Mouse (Mus musculus) CH12.LX (cell line): Measurements from ENCODE around the gene Lypd9. TPM values are rescaled to one million over a fixed set of nuclear protein-coding genes. Genes with fewer than 3 reads are reported as not detected.

ENCODE experiments used
- DNase-seq: peaks from one replicate; pipeline ENCODE4 v3.0.0-alpha.2; 2013; ENCODE audit errors: extremely low read depth
- H3K27ac ChIP-seq: 2 replicates; pipeline ENCODE4 v1.5.1; 2012; ENCODE audit warnings: low read depth, mild to moderate bottlenecking, control low read depth, moderate library complexity; ENCODE audit not compliant: insufficient read depth
- H3K27me3 ChIP-seq: replicated peaks from 2 replicates; pipeline ENCODE3; 2012; ENCODE audit warnings: inconsistent platforms
- H3K36me3 ChIP-seq, 2 experiments: replicated peaks in 1 of 2; 2 replicates each; pipeline versions ENCODE3 to v1.6.1; 2012; ENCODE audit warnings: inconsistent platforms in 1 of 2, low read length in 1 of 2, mild to moderate bottlenecking in 1 of 2, mixed read lengths in 1 of 2, moderate library complexity in 1 of 2; ENCODE audit not compliant: control insufficient read depth in 1 of 2, insufficient read depth in 1 of 2
- H3K4me1 ChIP-seq, 2 experiments: 2 replicates each; pipeline ENCODE4 v1.6.1; 2012; ENCODE audit warnings: inconsistent platforms in 1 of 2, moderate library complexity in 1 of 2; ENCODE audit not compliant: insufficient read depth in 2 of 2, control insufficient read depth in 1 of 2
- H3K4me2 ChIP-seq: 2 replicates; pipeline ENCODE4 v1.6.1; 2012; ENCODE audit warnings: low read depth, mild to moderate bottlenecking, control low read depth; ENCODE audit not compliant: poor library complexity, insufficient read depth, severe bottlenecking
- H3K4me3 ChIP-seq, 3 experiments: fragments of 150-350 bp in 1 of 3; sonication (generic) in 1 of 3; replicated peaks in 1 of 3; 2 replicates each; pipeline versions ENCODE3 to v1.5.1; 2011 to 2012; ENCODE audit warnings: low read depth in 2 of 3, low read length in 2 of 3, mild to moderate bottlenecking in 2 of 3, moderate library complexity in 2 of 3, control low read depth in 1 of 3, improper control_type of control experiment in 1 of 3, inconsistent platforms in 1 of 3, mixed read lengths in 1 of 3; ENCODE audit not compliant: poor library complexity in 1 of 3
- H3K79me2 ChIP-seq: replicated peaks from 2 replicates; pipeline ENCODE4 v1.6.1; 2012; ENCODE audit warnings: mild to moderate bottlenecking, moderate library complexity; ENCODE audit not compliant: control insufficient read depth, poor library complexity, insufficient read depth, severe bottlenecking; ENCODE audit errors: extremely low read depth
- H3K9ac ChIP-seq: 2 replicates; pipeline ENCODE4 v1.6.1; 2012; ENCODE audit warnings: low read depth, mild to moderate bottlenecking, control low read depth, moderate library complexity; ENCODE audit not compliant: insufficient read depth
- H3K9me3 ChIP-seq: replicated peaks from 2 replicates; pipeline ENCODE3; 2012; ENCODE audit warnings: low read length, inconsistent platforms, mixed read lengths
- CHD2 ChIP-seq: IDR thresholded peaks from 2 replicates; pipeline ENCODE4 v1.6.1; 2011; ENCODE audit warnings: low read length, improper control_type of control experiment
- CTCF ChIP-seq, 2 experiments: IDR thresholded peaks in 1 of 2; conservative IDR thresholded peaks in 1 of 2; 2 replicates each; pipeline ENCODE4 v1.5.1; 2011 to 2012; ENCODE audit warnings: low read depth in 2 of 2, low read length in 2 of 2, improper control_type of control experiment in 1 of 2, inconsistent platforms in 1 of 2, mild to moderate bottlenecking in 1 of 2, moderate library complexity in 1 of 2
- ETS1 ChIP-seq: conservative IDR thresholded peaks from 2 replicates; pipeline ENCODE4 v1.6.1; 2012; ENCODE audit warnings: low read depth, mild to moderate bottlenecking, inconsistent platforms, low read length, improper control_type of control experiment, moderate library complexity
- GABPA ChIP-seq: IDR thresholded peaks from 2 replicates; pipeline ENCODE4 v1.6.1; 2012; ENCODE audit warnings: low read depth, low read length, improper control_type of control experiment, inconsistent platforms; ENCODE audit not compliant: insufficient replicate concordance
- HCFC1 ChIP-seq: IDR thresholded peaks from 2 replicates; pipeline ENCODE4 v1.6.1; 2012; ENCODE audit warnings: low read depth, mild to moderate bottlenecking, inconsistent platforms, low read length, improper control_type of control experiment
- JUND ChIP-seq: conservative IDR thresholded peaks from 2 replicates; pipeline ENCODE4 v1.6.1; 2011; ENCODE audit warnings: low read depth, low read length, improper control_type of control experiment
- KAT2A ChIP-seq: IDR thresholded peaks from 2 replicates; pipeline ENCODE4 v1.6.1; 2012; ENCODE audit warnings: low read length, improper control_type of control experiment, inconsistent platforms; ENCODE audit not compliant: insufficient replicate concordance
- MAFK ChIP-seq: IDR thresholded peaks from 2 replicates; pipeline ENCODE4 v1.6.1; 2011; ENCODE audit warnings: low read length, improper control_type of control experiment; ENCODE audit not compliant: insufficient replicate concordance
- MEF2A ChIP-seq: IDR thresholded peaks from 2 replicates; pipeline ENCODE4 v1.6.1; 2014; ENCODE audit warnings: low read depth, mild to moderate bottlenecking, inconsistent platforms, low read length, improper control_type of control experiment, borderline replicate concordance
- MYC ChIP-seq: IDR thresholded peaks from 2 replicates; pipeline ENCODE4 v1.6.1; 2011; ENCODE audit warnings: low read depth, mild to moderate bottlenecking, improper control_type of control experiment, low read length
- NELFE ChIP-seq: IDR thresholded peaks from 2 replicates; pipeline ENCODE4 v1.6.1; 2011; ENCODE audit warnings: low read depth, low read length, improper control_type of control experiment
- PAX5 ChIP-seq: IDR thresholded peaks from 2 replicates; pipeline ENCODE4 v1.6.1; 2012; ENCODE audit warnings: low read length, inconsistent platforms, mixed read lengths
- RAD21 ChIP-seq: IDR thresholded peaks from 2 replicates; pipeline ENCODE4 v1.6.1; 2011; ENCODE audit warnings: low read depth, mild to moderate bottlenecking, low read length, improper control_type of control experiment, moderate library complexity
- ZKSCAN1 ChIP-seq: IDR thresholded peaks from 2 replicates; pipeline ENCODE4 v1.6.1; 2012; ENCODE audit warnings: low read depth, inconsistent platforms, low read length, improper control_type of control experiment, borderline replicate concordance
- ZMIZ1 ChIP-seq: IDR thresholded peaks from 2 replicates; pipeline ENCODE4 v1.6.1; 2012; ENCODE audit warnings: low read depth, mild to moderate bottlenecking, inconsistent platforms, low read length, improper control_type of control experiment
- dilution Hi-C: fragments of 300-500 bp; cut with MboI; formaldehyde crosslinking; loops from 2 replicates; pipeline ENCODE4 v1.14.3; 2020; ENCODE audit warnings: low sequenced_read_pairs; ENCODE audit not compliant: extremely low pct_unique_long_range_greater_than_20kb, extremely low pct_ligation_motif_present
- in situ Hi-C: fragments of 300-500 bp; cut with MboI; formaldehyde crosslinking; loops from 3 replicates; pipeline ENCODE4 v1.14.3; 2019; ENCODE audit warnings: low sequenced_read_pairs, low pct_ligation_motif_present, low pct_unique_long_range_greater_than_20kb, mixed read lengths
- polyA plus RNA-seq: library from polyadenylated mRNA; unstranded; fragments of >175 nt; gene quantifications from 2 replicates; pipeline ENCODE4 v1.2.1, GENCODE M21; 2012; ENCODE audit warnings: low read depth; ENCODE audit not compliant: insufficient read length
- total RNA-seq, 2 experiments: library from RNA; depleted of rRNA; stranded (reverse); fragments of 300-350 nt in 1 of 2; fragments of >200 nt in 1 of 2; gene quantifications; 2 replicates each; pipeline ENCODE4 v1.2.3; 2012 to 2014

Gene Lypd9
- total and polyA plus RNA-seq, 3 experiments: not detected

GRCm38 (mm10) chr11:58432259-58432658, 20.5 kb downstream of the Lypd9 start, which contains the start of gene Gm12253:
Gene Gm12253 (plus strand): TSS chr11:58432559.
- dilution Hi-C loops: no loop called here

GRCm38 (mm10) chr11:58420815-58421214, 31.9 kb downstream of the Lypd9 start, which contains the start of gene 1810065E05Rik:
Gene 1810065E05Rik (plus strand): TSS chr11:58421111.
- no peak for DNase-seq
- Histone ChIP-seq H3K4me2 (no peak within 1 kb of the TSS), H3K9ac (no peak within 1 kb of the TSS), H3K27ac (no peak within 1 kb of the TSS), H3K4me1 (no peaks in the 10 kb centered on the region; a peak in 1 of 4 replicates), H3K79me2 (no peaks in the 10 kb centered on the region), H3K27me3 (peaks cover 96% of the 10 kb centered on the region), H3K9me3 (no peaks in the 10 kb centered on the region)
- dilution Hi-C loops (no loop called here), in situ Hi-C loops (no loop called here)
- no peak for TF ChIP-seq NELFE
- TF ChIP-seq, all 38 proteins: peak for 0
- Histone ChIP-seq H3K36me3 (no peaks in the 10 kb centered on the region), H3K4me3 (no peak within 1 kb of the TSS)

More at GRCm38 (mm10) chr11:58432259-58432658, 20.5 kb downstream of the Lypd9 start, which contains the start of gene Gm12253:
- H3K27ac ChIP-seq: no peak within 1 kb of the TSS
- no peaks in the 10 kb centered on the region for H3K36me3 ChIP-seq
- DNase-seq: no peak
- peaks cover 95% of the 10 kb centered on the region for H3K27me3 ChIP-seq
- no peaks in the 10 kb centered on the region for H3K9me3 ChIP-seq
- no peak within 1 kb of the TSS for H3K9ac ChIP-seq
- 0 out of 4 replicates have a peak, but pooled peaks cover 3 to 5% of the 10 kb centered on the region in 2 experiments for H3K4me1 ChIP-seq
- no peak within 1 kb of the TSS for H3K4me2 ChIP-seq
- in situ Hi-C loops: loop anchor here (5.0 kb wide), 1 partner anchor 35 kb away; no protein-coding TSS in a partner anchor
- TF ChIP-seq CHD2: no peak
- no peak for TF ChIP-seq PAX5
- no peak for TF ChIP-seq RAD21
- no peak for TF ChIP-seq KAT2A
- no peak for TF ChIP-seq MEF2A
- no peak for TF ChIP-seq ZKSCAN1
- TF ChIP-seq HCFC1: no peak
- TF ChIP-seq ZMIZ1: no peak
- TF ChIP-seq JUND: no peak
- TF ChIP-seq MAFK: no peak
- no peak for TF ChIP-seq GABPA
- TF ChIP-seq ETS1: no peak
- no peak for TF ChIP-seq CTCF (conservative IDR thresholded peaks at IDR 0.05 in 1 of 2, IDR thresholded peaks at IDR 0.05 in 1 of 2; ENCODE audit: low read depth in 2 of 2, low read length in 2 of 2)
- no peak for TF ChIP-seq MYC
- no peak within 1 kb of the TSS for H3K4me3 ChIP-seq
- H3K79me2 ChIP-seq: no peaks in the 10 kb centered on the region
